Mouse (Mus musculus) cerebellum, adult (tissue): ENCODE results near the gene Serpina1e.

Experiments
- ATAC-seq: cut with Nextera tagmentation; 2 replicates; pipeline ENCODE4 v1.9.2; 2017; ENCODE audit warnings: mild to moderate bottlenecking, moderate library complexity, mixed read lengths; ENCODE audit not compliant: insufficient number of reproducible peaks, low FRiP score, low TSS enrichment

Serpina1e gene

GRCm38 (mm10) chr12:103958798-103959197, at the start of gene Serpina1e:
Gene Serpina1e, minus strand, starts transcription at chr12:103958975.
- ATAC-seq = no peak

GRCm38 (mm10) chr12:104004689-104005088, 45.9 kb upstream of the Serpina1e start:
- no peak for ATAC-seq

- ATAC-seq = no peak
Measured at GRCm38 (mm10) chr12:104003238-104003612, 44.5 kb upstream of the Serpina1e start.

- ATAC-seq = no peak
Measured at GRCm38 (mm10) chr12:104002569-104003237, 43.9 kb upstream of the Serpina1e start.

- ATAC-seq = no peak
Measured at GRCm38 (mm10) chr12:104000594-104000993, 41.8 kb upstream of the Serpina1e start.

GRCm38 (mm10) chr12:103999611-104000010, 40.8 kb upstream of the Serpina1e start:
- ATAC-seq = no peak

DNA sequence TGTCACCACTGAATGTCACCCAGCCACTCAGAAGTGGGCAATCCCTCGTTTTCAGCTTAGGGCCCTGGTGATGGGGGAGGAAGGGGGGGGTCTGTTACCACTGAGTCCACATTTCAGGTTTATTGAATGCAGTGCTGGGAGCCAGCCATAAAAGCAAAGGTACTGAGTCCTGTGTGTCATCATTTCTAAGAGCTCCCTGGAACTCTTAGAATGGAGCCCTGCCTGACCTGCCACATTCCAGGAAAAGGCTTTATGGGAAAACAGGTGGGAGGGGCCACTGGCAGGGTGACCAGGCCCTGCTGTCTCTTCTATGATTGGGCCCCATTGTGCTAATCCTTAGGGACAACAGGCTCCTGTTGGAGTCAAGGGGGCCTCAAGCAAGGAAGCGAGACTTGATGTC, 37.7 kb upstream of the Serpina1e start:
- no peak for ATAC-seq

DNA sequence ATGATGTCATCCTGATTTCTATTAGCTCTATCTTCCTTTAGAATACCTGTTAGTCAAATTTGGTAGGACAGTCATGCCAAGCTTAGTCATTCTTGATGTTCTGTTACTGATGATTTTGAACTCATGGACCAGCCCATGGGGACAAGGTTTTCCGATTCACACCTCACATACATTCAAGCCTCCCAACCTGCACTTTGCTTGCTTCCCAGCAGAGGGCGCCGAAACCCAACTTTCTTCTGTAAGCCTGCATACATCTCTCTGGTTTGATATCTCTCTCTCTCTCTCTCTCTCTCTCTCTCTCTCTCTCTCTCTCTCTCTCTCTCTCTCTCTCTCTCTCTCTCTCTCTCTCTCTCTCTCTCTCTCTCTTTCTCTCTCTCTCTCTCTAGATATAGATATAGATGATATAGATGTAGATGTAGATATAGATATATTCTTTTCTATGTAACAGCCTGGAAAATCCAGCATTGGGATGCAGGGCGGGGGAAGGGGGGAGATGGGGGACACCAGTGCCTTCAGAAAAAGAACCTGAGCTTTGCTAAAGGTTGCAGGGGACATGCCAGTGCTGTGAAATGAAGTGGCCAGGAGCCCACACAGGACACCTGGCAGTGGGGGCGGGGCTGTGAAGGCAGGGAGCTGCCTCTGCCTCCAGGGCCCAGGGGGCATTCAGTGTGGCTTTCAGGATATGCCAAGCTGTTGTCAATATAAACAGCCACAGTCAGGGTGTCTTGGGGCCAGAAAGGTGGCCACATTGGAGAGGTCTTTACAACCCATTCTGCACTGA, 36.7 kb upstream of the Serpina1e start:
- 0 out of 2 replicates have a peak, but pooled peaks have one; percentile 22 for ATAC-seq

- no peak for ATAC-seq
Measured at GRCm38 (mm10) chr12:103992945-103993344, 34.2 kb upstream of the Serpina1e start.

DNA sequence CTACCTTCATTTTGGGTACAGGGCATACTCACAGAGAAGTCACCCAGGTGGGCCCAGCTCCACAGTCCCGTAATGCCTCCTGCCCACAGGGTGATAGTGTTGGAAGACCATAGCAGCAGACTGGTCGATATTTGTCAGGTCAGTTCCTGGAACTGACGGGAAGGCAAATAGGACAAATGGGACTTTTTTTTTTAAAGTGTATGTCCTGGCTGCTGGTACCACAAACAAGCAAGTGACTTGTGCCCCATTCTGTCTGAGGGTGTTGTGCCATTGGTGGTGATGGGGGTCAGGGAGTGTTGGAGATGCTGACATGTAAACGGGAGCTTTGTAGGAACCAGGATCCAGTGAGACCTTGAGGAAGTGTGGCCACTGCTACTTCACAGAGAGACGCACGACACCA, 31.1 kb upstream of the Serpina1e start, which contains the start of gene Serpina11:
Gene Serpina11, minus strand, starts transcription at position 101 of the 400 bp plus-strand sequence.
- no peak for ATAC-seq

- no peak for ATAC-seq
Measured at GRCm38 (mm10) chr12:103989514-103989767, 30.7 kb upstream of the Serpina1e start.

DNA sequence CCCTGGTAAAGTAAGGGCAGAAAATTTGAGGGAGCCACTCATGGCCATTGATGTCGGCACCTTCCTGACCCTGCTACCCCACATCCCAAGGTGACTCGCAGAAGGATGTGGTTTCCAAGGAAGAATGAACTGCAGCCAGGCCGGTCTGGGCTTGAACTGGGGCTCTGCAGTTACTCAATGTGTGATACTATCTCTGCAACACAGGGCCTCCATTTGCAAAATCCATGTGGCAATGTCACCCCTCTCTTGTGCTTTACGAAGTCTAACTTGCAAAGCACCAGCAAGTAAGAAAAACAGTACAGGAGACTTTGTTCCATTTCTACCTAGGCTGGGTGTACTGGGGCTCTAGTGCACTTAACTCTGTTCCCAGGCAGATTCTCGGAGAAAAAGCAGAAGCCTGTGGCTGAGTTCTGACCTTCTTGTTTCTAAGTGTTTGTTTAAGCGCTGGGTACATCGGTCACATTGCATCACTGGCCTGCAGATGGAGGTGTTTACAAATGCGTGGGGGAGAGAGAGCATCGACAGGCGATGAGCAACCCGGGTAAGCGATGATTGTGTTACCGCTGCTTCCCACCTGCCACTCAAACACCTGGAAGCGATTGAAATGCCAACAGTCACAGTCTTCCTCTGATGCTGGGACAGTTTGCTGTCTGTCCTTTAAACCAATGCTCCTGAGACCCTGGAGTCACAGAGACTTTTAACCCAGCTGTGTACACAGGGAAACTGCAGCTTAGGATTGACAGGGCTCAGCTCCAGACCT, 30.2 kb upstream of the Serpina1e start:
- ATAC-seq = no peak

DNA sequence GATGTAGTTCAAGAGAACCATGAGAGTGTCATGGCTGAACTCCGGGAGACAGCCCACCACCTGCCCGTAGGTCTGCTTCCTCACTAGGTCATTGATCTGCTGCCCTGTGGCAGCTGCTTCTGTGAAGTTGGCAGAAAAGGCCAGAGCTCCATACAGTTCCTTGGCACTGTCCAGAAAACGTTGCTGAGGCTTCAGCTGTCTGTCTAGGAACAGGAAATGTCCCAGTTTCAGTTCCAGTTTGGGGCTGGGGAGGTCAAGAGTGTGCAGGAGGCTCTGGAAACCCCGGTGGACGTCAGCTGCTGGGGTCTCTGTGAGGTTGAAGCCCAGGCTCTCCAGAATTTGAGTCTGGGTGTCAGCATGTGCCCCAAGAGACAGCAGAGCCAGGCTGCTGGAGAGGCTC, 27.1 kb upstream of the Serpina1e start:
- ATAC-seq = no peak

DNA sequence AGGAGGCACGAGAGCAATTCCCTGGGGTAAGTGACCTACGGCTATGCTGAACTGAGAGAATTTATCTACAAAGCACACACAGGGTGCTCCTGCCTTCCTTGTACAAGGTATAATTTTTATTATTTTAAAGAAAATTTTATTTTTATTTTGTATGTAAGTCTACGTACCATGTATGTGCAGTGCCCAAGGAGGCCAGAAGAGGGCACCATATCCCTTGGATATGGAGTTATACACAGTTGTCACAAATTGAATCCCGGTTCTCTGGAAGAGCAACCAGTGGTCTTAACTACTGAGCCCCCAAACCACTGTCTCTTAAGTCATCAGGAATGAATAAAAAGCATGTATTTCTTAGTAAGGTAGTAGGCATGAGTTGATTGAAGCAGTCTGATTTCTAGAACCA, 26.2 kb upstream of the Serpina1e start:
- ATAC-seq = no peak

GRCm38 (mm10) chr12:103981646-103982360, 23.0 kb upstream of the Serpina1e start:
- ATAC-seq = no peak

DNA sequence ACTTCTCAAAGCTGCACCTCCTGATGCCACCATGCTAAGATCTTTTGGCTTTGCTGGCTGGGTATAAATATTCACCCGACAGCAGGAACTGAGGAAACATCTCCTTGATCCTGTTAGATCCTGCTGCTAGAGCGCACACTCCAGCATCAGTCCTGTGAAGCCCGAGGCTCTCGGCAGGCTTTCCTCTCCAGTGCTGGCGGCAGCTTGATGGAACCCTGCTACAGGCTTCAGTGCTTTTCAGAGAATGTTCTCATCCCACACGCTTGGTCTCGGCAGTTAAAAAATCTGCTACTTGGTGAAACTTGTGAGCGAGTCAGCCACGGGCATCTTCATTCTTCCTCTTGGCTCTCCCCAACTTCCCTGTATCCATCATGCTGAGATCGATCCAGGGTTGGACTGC, 19.5 kb upstream of the Serpina1e start:
- ATAC-seq = no peak

GRCm38 (mm10) chr12:103977846-103978245, 19.1 kb upstream of the Serpina1e start:
- no peak for ATAC-seq

DNA sequence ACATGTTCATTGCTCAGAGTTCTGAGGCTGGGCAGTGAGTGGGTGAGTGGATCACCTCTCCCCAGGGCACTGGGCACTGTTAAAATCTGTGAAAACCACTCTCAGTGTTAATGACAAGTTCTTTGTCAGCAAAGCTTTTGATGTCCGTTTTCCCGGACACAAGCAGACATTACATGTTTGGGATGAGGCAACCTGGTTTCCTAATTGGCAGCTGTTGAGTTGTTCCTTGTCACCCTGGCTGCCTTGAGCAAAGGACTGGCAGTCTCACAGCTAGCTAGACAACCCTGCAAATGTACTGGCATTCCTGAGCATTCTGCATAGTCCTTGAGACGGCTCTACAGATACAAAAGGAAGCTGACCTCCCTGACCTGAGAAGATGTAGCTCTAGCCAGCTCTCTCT, 18.3 kb upstream of the Serpina1e start:
- no peak for ATAC-seq

GRCm38 (mm10) chr12:103971080-103971479, 12.3 kb upstream of the Serpina1e start:
- ATAC-seq = no peak

DNA sequence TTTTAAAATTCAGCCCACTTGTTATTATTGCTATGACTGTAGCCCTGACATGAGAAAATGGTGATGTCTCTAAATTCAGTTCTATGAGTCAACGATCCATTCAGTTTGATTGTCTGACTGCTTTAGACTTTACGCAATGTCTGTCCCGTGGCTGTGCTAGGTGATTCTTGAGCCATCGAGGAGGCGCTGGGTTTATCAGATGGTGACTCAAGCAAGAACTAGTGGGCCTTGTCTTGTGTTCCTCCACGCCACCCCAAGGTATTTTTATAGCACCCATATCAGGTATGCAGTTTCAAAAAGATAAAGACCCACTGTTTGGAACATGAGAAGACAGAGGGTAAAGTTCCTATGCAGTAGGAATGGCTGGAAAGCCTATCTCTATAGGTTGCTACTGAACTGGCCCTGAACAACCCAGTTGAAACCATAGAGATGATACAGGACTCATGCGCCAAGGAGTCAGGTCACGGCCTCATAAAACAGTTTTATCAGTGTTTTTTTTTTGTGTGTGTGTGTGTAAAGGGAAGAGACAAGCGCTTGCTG, 10.9 kb upstream of the Serpina1e start:
- no peak for ATAC-seq
